Mouse (Mus musculus) spleen, postnatal 4 days (tissue): ENCODE measurements around the gene Pecam1.
"Not testable (repeated sequence)": the region's sequence is repeated elsewhere in the genome, so short reads cannot be mapped to it uniquely, and the experiment has no call there.

Experiments used
- DNase-seq, 2 experiments: peaks; one replicate each; pipeline ENCODE4 v3.0.0; 2022; ENCODE audit warnings: low spot score in 2 of 2

Pecam1 gene

DNA sequence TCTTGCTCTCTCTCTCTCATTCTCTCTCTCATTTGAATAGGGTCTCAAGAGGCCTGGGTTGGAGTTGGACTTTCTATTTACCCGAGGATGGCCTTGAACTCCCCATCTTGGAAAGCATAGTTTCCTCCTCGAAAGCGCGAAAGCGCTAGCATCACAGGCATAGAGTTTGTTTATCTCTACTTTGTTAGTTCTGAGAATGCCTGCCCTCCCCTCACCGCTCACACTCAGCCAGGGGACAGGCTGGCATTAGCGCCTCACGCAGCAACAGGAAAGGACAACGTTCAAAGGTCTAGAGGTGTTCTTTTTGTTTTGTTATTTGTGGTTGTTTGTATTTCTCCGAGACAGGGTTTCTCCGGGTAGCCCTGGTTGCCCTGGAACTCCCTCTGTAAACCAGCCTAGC, 82.6 kb downstream of the Pecam1 start:
- no peak for DNase-seq

GRCm38 (mm10) chr11:106666470-106667107, 83.8 kb downstream of the Pecam1 start:
- no peak for DNase-seq

- no peak for DNase-seq
These were observed 84.6 kb downstream of the Pecam1 start for GRCm38 (mm10) chr11:106665841-106666240.

DNA sequence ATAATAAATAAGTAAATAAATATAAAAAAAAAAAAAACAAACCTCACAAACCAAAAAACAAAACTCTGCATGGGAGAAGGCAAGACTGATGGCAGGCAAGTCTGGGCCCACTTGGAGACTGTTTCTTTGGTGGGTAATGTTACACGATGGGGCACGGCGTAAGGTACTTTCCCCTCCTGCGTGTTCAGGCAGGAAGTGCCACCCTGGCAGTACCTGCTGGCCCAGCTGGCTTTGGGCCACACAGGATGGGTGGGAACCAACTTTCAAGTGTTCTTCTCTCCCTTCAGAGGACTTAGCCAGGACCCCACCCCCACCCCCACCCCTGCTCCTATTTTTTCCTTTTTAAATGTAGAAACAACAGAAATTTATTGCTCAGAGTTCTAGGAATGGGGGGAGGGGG, 85.1 kb downstream of the Pecam1 start:
- peak; percentile 46 to 68 for DNase-seq

DNA sequence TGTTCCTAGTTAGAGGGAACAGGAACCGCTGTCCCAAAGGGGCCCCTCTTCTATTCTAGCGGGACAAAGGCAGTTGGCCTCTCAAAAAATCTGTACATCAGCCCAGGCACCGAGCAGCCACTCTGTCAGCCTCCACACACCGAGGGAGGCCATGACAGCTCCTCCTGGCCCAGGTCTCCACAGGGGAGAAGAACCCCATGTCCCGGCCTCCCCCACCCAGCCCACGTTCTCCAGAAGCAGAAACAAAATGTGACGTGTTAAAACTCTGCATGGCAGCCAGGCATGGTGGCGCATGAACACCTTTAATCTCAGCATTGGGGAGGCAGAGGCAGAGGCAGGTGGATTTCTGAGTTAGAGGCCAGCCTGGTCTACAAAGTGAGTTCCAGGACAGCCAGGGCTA, 85.7 kb downstream of the Pecam1 start:
- DNase-seq: no peak

DNA sequence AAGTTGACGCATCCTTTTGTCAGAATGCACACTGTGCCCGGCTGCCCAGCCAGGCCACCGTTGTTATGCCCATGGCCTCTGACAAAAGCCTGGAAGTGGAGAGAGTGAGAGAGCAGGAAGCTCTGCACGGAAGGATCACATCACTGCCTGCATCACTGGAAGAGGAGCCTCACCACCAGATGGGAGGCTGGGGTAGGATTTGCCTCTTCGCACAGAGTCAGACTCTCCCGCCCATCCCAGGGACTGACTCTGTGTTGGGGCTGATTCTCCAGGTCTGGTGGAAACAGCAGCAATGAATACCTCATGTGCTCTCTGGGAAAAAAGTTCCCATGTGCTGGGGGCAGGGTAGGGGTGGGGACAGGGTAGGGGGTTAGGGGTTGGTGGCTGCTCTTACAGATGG, 86.6 kb downstream of the Pecam1 start:
- no peak for DNase-seq

DNA sequence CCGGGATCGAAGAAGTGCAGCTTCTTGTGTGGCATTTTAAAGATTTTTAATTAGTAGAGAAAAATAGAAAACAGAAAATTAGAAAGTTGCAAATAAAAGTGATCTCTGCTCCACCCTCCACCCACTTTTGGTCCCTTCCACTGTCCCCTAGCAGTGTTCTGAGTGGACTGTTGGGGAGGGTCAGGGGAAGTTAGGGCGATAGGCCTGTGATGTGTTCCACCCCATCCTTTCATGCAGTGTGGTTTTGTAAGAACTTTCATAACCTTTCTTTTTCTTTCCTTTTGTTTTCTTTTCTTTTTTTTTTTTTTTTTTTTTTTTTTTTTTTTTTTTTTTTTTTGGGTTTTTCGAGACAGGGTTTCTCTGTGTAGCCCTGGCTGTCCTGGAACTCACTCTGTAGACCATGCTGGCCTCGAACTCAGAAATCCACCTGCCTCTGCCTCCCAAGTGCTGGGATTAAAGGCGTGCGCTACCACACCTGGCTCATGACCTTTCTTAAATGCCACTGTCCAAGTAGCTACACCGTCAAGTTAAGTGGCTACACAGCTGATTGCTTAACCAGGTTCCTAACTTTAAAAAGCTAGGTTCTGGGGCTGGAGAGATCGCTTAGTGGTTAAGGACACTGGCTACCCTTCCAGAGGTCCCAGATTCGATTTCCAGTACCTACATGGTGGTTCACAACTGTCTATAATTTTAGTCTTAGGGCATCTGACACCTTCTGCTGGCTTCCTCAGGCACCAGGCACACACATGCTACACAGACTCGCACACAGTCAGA, 87.6 kb downstream of the Pecam1 start:
- no peak for DNase-seq

DNA sequence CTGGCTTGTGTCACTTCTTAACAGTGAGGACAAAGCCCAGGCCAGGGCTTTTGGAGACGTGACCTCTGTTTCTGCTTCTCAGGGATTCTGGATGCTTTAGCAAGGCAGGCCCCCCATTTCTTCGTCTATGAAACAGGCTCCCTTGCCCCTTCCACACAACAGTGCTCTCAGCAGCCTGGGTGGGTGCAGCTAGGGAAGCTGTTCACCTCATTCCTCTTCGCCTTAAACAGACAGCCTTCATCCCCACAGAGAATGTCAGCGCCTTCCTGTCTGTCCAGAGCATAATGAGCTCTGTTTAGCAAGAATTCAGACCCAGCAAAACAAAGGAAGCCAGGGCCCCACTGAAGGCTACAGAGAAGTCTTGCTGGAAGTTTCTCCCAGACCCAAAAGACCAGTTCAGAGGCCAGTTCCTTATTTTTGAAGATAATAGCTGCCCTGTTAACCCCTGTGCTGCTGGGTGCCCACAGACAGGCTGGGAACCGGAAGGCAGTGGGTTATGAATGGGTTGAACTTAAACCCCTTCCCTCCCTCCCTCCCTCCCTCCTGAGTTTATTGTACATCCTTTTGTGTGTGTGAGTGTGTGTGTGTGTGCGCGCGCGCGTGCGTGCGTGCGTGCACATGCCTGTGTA, 89.9 kb downstream of the Pecam1 start:
- peak; percentile 42 to 64 for DNase-seq

DNA sequence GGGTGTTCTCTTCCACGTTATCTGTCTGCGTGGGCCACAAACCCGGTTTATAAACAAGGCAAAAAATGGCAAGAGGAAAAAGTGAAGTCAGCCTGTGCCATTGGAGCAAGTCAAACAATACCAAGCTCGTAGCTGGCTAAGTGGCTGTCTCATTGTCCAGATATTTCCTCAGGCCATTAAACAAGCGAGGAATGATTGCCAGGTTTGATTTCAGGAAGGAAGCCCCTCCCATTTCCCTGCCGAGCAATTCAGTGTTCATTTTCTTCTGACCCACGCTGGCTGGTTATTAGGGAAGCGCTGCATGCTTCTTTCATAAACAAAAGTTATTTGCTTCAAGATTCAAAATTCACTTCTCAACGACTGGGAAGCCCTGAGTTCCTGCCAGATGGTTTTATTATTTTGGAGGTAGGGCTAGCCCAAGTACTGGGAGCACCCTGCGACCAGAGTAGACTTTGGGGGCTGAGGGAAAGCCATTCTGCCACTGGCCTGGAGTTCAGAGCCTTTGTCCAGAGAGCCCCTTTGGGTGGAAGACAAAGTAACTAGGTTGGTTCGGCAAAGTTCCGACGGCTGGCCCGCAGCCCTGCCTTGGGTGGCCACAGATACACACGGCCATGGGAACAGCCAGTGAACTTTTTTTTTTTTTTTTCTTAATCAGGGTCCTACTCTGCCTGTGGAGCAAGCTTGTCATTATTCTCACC, 90.7 kb downstream of the Pecam1 start:
- DNase-seq: no peak

GRCm38 (mm10) chr11:106658051-106658880, 92.2 kb downstream of the Pecam1 start:
- DNase-seq: peak in 1 of 2 experiments; percentile 64

- not testable (repeated sequence) for DNase-seq
These were observed 93.4 kb downstream of the Pecam1 start for GRCm38 (mm10) chr11:106656896-106657498.

DNA sequence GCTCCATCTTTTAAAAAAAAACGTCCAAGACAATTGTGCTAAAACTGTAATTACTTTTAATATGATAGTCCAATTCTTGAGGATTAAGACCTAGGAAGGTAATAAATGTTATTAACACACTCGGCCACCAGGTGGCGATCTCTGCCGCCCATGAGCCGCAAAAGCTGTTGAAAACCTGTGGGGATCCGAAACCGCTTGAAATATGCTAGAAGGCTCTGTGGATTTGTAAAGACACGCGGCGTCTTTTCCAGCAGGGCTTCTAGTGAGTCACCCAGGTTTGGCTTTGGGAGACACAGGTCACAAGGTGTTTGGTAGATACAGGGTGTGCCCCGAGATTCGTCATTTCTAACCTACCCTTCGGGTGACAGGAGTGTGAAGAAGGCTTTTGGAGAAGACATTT, 102.1 kb downstream of the Pecam1 start:
- peak; percentile 74 to 90 for DNase-seq

- no peak for DNase-seq
These were observed 107.3 kb downstream of the Pecam1 start for GRCm38 (mm10) chr11:106642966-106643637.

- DNase-seq: no peak
These were observed 108.8 kb downstream of the Pecam1 start for GRCm38 (mm10) chr11:106641580-106641979.

DNA sequence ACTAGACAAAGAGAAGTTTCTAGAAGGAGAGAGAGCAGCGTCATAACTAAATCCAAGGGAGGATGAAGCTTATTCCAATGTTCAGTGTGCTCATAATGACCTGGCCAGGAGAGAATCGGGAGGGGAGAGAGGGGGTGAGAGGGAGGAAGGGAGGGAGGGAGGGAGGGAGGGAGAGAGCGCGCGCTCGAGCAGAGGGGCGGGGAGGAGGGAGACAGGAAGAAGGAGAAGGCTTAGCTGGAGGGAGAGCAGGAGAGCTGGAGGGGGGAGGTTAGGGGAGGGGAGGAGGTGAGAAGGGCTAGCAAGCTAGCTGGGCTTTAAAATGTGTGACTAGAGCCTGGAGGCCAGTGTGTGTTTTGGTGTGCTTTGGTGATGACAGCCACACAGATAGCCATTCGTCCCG, 110.4 kb downstream of the Pecam1 start:
- no peak for DNase-seq

DNA sequence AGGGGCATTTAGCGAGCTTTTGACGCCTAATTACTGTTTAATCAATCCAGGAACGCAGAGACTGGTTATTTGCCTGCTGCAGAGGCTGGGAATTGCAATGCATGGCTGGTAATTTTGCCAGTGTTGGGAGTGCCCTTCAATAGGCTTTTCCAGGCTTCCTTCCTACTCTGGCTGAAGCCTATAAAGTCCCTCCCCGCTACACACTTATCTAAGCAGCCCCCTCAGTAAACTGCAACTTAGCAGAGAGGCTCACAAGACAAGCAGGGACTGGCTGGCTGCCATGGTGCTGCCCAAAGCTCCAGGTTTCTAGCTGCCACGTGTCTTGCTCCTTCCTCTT, 111.1 kb downstream of the Pecam1 start:
- DNase-seq: no peak

DNA sequence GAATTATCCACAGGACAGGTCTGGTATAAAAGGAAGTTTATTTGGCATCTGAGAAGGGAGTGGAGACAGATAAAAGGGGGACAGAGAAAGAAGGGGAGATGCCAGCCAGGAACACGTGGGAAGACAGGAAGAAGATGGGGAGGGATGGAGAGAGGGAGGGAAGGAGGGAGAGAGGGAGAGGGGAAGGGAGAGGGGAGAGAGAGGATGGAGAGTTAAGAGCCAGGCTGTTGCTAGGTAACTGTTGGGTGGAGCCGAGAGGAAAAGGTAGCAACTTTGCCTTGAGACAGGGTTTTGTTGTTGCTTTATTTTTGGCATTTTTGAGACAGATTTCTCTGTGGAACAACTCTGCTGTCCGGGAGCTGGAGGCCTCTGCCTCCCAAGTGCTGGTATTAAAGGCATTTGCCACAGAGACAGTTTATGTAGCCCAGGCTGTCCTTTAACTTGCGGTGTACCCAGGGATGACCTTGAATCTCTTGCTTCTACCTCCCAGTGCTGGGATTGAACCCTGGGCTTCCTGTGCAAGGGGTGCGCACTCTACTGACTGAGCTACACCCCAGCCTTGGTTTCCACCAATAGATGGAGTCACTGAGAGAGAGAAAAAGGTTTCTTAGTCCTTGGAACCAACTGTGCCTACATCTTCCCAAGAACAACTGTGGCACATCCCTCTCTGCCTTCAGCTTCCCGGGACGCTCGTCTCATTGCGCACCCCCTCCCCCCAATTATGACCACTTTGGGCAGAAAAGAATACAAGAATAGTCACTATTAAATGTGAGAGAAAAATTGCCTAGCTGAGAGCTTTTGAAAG, 111.7 kb downstream of the Pecam1 start:
- no peak for DNase-seq

DNA sequence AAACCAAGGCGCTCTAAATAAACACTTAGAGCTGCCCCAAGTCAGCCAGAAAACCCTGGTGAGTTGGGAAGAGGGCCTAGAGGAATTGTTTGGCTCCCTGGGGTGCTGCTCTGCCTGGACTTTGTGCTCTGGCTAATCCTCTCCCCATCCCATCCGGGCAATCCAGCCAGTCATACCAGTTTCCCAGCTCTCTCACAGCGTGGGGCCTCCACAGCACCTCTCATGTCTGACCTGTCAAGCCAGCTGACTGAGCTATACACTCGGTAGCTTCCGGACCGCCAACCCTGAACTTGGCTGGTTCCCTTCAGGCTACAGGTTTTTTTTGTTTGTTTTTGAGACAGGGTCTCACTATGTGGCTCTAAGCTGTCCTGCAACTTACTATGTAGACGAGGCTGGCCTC, 112.7 kb downstream of the Pecam1 start:
- no peak for DNase-seq

DNA sequence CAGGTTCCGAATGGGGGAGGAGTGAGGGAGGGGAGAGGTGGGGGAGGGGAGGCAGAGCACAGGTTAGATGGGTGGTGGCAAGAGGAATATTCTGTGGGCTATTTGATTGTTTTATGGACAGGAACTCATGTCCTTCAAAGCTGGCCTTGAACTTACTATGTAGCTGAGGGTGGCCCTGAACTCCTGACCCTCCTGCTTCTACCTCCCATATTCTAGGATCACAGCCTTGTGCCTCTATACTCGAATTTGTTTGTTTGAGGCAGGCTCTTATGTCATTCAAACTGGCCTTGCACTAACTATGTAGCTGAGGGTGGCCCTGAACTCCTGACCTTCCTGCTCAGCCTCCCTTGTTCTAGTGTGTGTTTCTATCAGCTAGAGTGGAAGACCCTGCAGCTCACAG, 114.5 kb downstream of the Pecam1 start:
- DNase-seq: no peak

GRCm38 (mm10) chr11:106634175-106634574, 116.3 kb downstream of the Pecam1 start:
- DNase-seq: not testable (repeated sequence)
